Mouse (Mus musculus): ENCODE measurements around the gene Il22ra2.

DNA sequence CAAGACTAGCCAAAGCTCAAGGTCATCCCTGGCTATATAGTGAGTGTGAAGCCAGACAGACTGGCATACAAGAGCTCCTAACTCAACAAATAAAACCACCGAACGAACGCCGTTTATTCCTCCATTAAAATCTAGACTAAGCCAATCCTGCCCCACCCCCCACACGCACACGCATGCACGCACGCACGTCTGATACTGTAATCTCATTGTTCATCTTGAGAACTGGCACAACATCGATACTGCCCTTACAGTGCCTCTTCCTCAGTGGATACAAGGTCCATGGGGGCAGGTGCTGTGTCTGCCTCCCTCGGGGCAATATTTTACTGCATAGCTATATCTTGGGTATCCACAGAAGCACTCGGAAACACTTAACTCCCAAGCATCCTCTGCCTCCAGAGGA, 32.2 kb upstream of the Il22ra2 start:
- TF ChIP-seq GATA1 (IDR thresholded peaks at IDR 0.05; ENCODE audit: low read length): no peak
- TF ChIP-seq TAL1 (IDR thresholded peaks at IDR 0.05; ENCODE audit: low read length): no peak

Measured in erythroblast, embryonic 14.5 days (primary cell).